7 mouse cellular contexts compared by ENCODE assay signal in genomic region chr13:93838431-93839136, GRCm38 (mm10).
DNase-seq lines count a peak whose midpoint lies in the region; ATAC-seq lines count a peak whose summit lies in the region.

No protein-coding gene starts in this region.

- WGBS in neural tube, embryonic 11.5 days, result 45% methylated on average over 8 of the region's 8 CpGs
- 38% methylated on average over 8 of the region's 8 CpGs for WGBS in forebrain, embryonic 16.5 days
- WGBS in limb, embryonic 10.5 days, result 53% methylated on average over 8 of the region's 8 CpGs

- DNase-seq in neural tube, embryonic 11.5 days (ENCODE audit: low spot score), result no peak
- DNase-seq in neural tube, embryonic 10.5 days (ENCODE audit: extremely low spot score, low spot score), result no peak
- DNase-seq in limb, embryonic 10.5 days (ENCODE audit: low spot score), result peak; percentile 50
- DNase-seq in right cerebral cortex, postnatal 4 days, result no peak
- DNase-seq in natural killer cell, adult 2 months (ENCODE audit: low spot score in 2 of 2), result no peak
- DNase-seq in left cerebral cortex, adult 11 months (ENCODE audit: low spot score), result no peak

- no peaks in the 10 kb centered on the region for H3K36me3 ChIP-seq in neural tube, embryonic 11.5 days (ENCODE audit: control insufficient read depth, insufficient read depth, low read length)
- H3K36me3 ChIP-seq in forebrain, embryonic 16.5 days (ENCODE audit: control insufficient read depth, insufficient read depth), result no peaks in the 10 kb centered on the region
- H3K36me3 ChIP-seq in limb, embryonic 10.5 days, result no peaks in the 10 kb centered on the region

- no peaks in the 10 kb centered on the region for H3K4me1 ChIP-seq in neural tube, embryonic 11.5 days (ENCODE audit: control insufficient read depth, insufficient read depth, low read length)
- peaks cover 16% of the 10 kb centered on the region for H3K4me1 ChIP-seq in forebrain, embryonic 16.5 days (replicated peaks; ENCODE audit: control insufficient read depth, insufficient read depth, low read length)
- H3K4me1 ChIP-seq in limb, embryonic 10.5 days, result peaks cover 54% of the 10 kb centered on the region

- no peaks in the 10 kb centered on the region for H3K27me3 ChIP-seq in neural tube, embryonic 11.5 days (ENCODE audit: control insufficient read depth, insufficient read depth, low read length)
- no peaks in the 10 kb centered on the region for H3K27me3 ChIP-seq in forebrain, embryonic 16.5 days (replicated peaks; ENCODE audit: control insufficient read depth, insufficient read depth, low read length)
- H3K27me3 ChIP-seq in limb, embryonic 10.5 days (ENCODE audit: low read depth, poor library complexity, severe bottlenecking), result no peaks in the 10 kb centered on the region

- no peaks in the 10 kb centered on the region for H3K9me3 ChIP-seq in neural tube, embryonic 11.5 days (ENCODE audit: control insufficient read depth, low read length)
- H3K9me3 ChIP-seq in forebrain, embryonic 16.5 days (ENCODE audit: control insufficient read depth, low read length), result no peaks in the 10 kb centered on the region
- no peaks in the 10 kb centered on the region for H3K9me3 ChIP-seq in limb, embryonic 10.5 days (replicated peaks)

- H3K4me2 ChIP-seq in neural tube, embryonic 11.5 days (ENCODE audit: low read depth), result no peak overlapping the region
- H3K4me2 ChIP-seq in forebrain, embryonic 16.5 days (ENCODE audit: low read length), result no peak overlapping the region

- H3K9ac ChIP-seq in neural tube, embryonic 11.5 days (ENCODE audit: low read length), result no peak overlapping the region
- no peak overlapping the region for H3K9ac ChIP-seq in forebrain, embryonic 16.5 days (replicated peaks; ENCODE audit: low read depth, low read length)

- H3K27ac ChIP-seq in neural tube, embryonic 11.5 days (ENCODE audit: low read depth, low read length), result peak overlapping the region; percentile 73
- peak overlapping the region; percentile 83 for H3K27ac ChIP-seq in forebrain, embryonic 16.5 days (ENCODE audit: low read length)
- H3K27ac ChIP-seq in limb, embryonic 10.5 days, result peak overlapping the region; percentile 91

- H3K4me3 ChIP-seq in neural tube, embryonic 11.5 days (ENCODE audit: low read depth, low read length), result no peak overlapping the region
- H3K4me3 ChIP-seq in forebrain, embryonic 16.5 days (replicated peaks; ENCODE audit: low read length), result no peak overlapping the region
- H3K4me3 ChIP-seq in limb, embryonic 10.5 days, result peak overlapping the region; percentile 17

- ATAC-seq in neural tube, embryonic 11.5 days (ENCODE audit: insufficient read depth, low FRiP score, low TSS enrichment), result no peak
- 0 out of 2 replicates have a peak, but pooled peaks have one; percentile 1 for ATAC-seq in forebrain, embryonic 16.5 days
